ENCODE assay signal across 8 mouse cellular contexts in genomic region chr6:47013535-47013934, GRCm38 (mm10).
DNase-seq lines count a peak whose midpoint lies in the region; ATAC-seq lines count a peak whose summit lies in the region.

No protein-coding gene starts in this region.

- ATAC-seq in forebrain, embryonic 11.5 days (replicated peaks; ENCODE audit: low FRiP score): peak; percentile 92
- peak; percentile 93 for ATAC-seq in hindbrain, embryonic 15.5 days (ENCODE audit: low FRiP score, low read depth)
- ATAC-seq in megakaryocyte, adult 5-6 weeks (ENCODE audit: poor library complexity, severe bottlenecking): peak; percentile 77

- H3K9me3 ChIP-seq in forebrain, embryonic 11.5 days (ENCODE audit: control insufficient read depth, low read length): no peaks in the 10 kb centered on the region
- H3K9me3 ChIP-seq in hindbrain, embryonic 15.5 days: no peaks in the 10 kb centered on the region

- no peak overlapping the region for H3K9ac ChIP-seq in forebrain, embryonic 11.5 days (ENCODE audit: low read length)
- H3K9ac ChIP-seq in hindbrain, embryonic 15.5 days: no peak overlapping the region

- peak; percentile 67 for DNase-seq in MEL-GATA-1-ER (ENCODE audit: extremely low read depth, low read depth)
- DNase-seq in c-Kit-positive CD71-positive TER-119-negative erythroid progenitor cells, embryonic 14.5 days (ENCODE audit: low read depth): peak; percentile 63
- DNase-seq in forebrain, embryonic 11.5 days (ENCODE audit: low spot score): peak; percentile 89
- DNase-seq in layer of hippocampus, postnatal 25 days (ENCODE audit: extremely low spot score in 1 of 2, low spot score in 1 of 2): peak; percentile 69 to 89
- DNase-seq in right cerebral cortex, postnatal 25 days: peak; percentile 74
- peak; percentile 66 for DNase-seq in yolk sac, embryonic 10.5 days (ENCODE audit: low spot score)

- H3K27me3 ChIP-seq in forebrain, embryonic 11.5 days (ENCODE audit: control insufficient read depth, insufficient read depth, low read length): no peaks in the 10 kb centered on the region
- H3K27me3 ChIP-seq in hindbrain, embryonic 15.5 days: no peaks in the 10 kb centered on the region

- no peak overlapping the region for H3K4me2 ChIP-seq in forebrain, embryonic 11.5 days (ENCODE audit: low read depth, low read length, severe bottlenecking)
- no peak overlapping the region for H3K4me2 ChIP-seq in hindbrain, embryonic 15.5 days

- H3K4me1 ChIP-seq in forebrain, embryonic 11.5 days (replicated peaks; ENCODE audit: control insufficient read depth, insufficient read depth, low read length): no peaks in the 10 kb centered on the region
- 0 out of 2 replicates have a peak, but pooled peaks cover 4% of the 10 kb centered on the region for H3K4me1 ChIP-seq in hindbrain, embryonic 15.5 days (replicated peaks)

- no peak overlapping the region for H3K27ac ChIP-seq in forebrain, embryonic 11.5 days (ENCODE audit: low read depth, low read length)
- H3K27ac ChIP-seq in hindbrain, embryonic 15.5 days (replicated peaks): no peak overlapping the region

- 16% methylated on average over 4 of the region's 4 CpGs for WGBS in forebrain, embryonic 11.5 days
- WGBS in hindbrain, embryonic 15.5 days: 9% methylated on average over 4 of the region's 4 CpGs

- H3K36me3 ChIP-seq in forebrain, embryonic 11.5 days (ENCODE audit: control insufficient read depth, insufficient read depth, low read length): no peaks in the 10 kb centered on the region
- H3K36me3 ChIP-seq in hindbrain, embryonic 15.5 days: no peaks in the 10 kb centered on the region

- no peak overlapping the region for H3K4me3 ChIP-seq in forebrain, embryonic 11.5 days (ENCODE audit: low read depth, low read length)
- H3K4me3 ChIP-seq in hindbrain, embryonic 15.5 days: no peak overlapping the region
